In the genomic region with DNA sequence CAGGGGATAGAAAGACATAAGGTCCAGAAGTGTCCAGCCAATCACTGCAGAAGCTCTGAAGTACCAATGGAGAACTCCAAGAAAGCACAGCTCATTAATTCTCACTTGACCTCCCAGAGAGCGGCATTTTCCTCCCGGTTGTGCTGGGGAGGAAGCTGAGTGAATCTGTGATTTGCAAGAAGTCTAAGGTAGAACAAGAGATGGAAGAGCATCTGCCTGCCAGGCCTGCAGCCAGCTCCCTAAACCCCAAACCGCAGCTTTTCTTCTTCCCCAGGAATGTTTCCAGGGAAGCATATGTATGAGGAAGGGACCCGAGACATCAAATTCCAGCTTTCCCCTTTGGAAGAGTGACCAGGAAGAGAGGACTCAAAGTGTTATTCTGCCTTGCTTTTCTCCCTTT, we compare ENCODE assay signal across 10 mouse cellular contexts. TPM values are rescaled to one million over a fixed set of nuclear protein-coding genes. Genes with fewer than 3 reads are reported as not detected.
DNase-seq lines count a peak whose midpoint lies in the region; ATAC-seq lines count a peak whose summit lies in the region.
"Had no signal": no experiment of that assay in that cellular context is flagged by ENCODE, and none has a peak within 500 bp of the region (broad histone marks: within the 10 kb centered on the region; RNA-seq: fewer than 3 reads in every experiment).

No protein-coding gene starts in this region.

- H3K4me2 ChIP-seq in forebrain, embryonic 14.5 days (ENCODE audit: low read length): peak overlapping the region; percentile 40
- H3K4me2 ChIP-seq in limb, embryonic 15.5 days: no peak overlapping the region

- H3K9ac ChIP-seq in forebrain, embryonic 14.5 days (ENCODE audit: low read length): peak overlapping the region; percentile 30; the same call in 1 of the 2 replicates
- no peak overlapping the region; the same call in 1 of the 2 replicates for H3K9ac ChIP-seq in limb, embryonic 15.5 days

- intact Hi-C loops in heart, postnatal 25 days (cut with DNase I): no loop called here

- peak overlapping the region; percentile 50 for H3K4me3 ChIP-seq in heart, embryonic 10.5 days
- no peak overlapping the region for H3K4me3 ChIP-seq in forebrain, embryonic 14.5 days (ENCODE audit: low read depth, low read length)
- H3K4me3 ChIP-seq in limb, embryonic 15.5 days: no peak overlapping the region

- peaks cover 24% of the 10 kb centered on the region for H3K4me1 ChIP-seq in heart, embryonic 10.5 days
- peaks cover 23% of the 10 kb centered on the region for H3K4me1 ChIP-seq in forebrain, embryonic 14.5 days (ENCODE audit: control insufficient read depth, insufficient read depth, low read length)
- peaks cover 54% of the 10 kb centered on the region for H3K4me1 ChIP-seq in limb, embryonic 15.5 days

- H3K9me3 ChIP-seq in heart, embryonic 10.5 days: no peaks in the 10 kb centered on the region
- no peaks in the 10 kb centered on the region for H3K9me3 ChIP-seq in forebrain, embryonic 14.5 days (replicated peaks; ENCODE audit: control insufficient read depth, low read length)
- no peaks in the 10 kb centered on the region for H3K9me3 ChIP-seq in limb, embryonic 15.5 days

- no peaks in the 10 kb centered on the region for H3K36me3 ChIP-seq in heart, embryonic 10.5 days
- no peaks in the 10 kb centered on the region for H3K36me3 ChIP-seq in forebrain, embryonic 14.5 days (ENCODE audit: control insufficient read depth, insufficient read depth, low read length)
- H3K36me3 ChIP-seq in limb, embryonic 15.5 days: no peaks in the 10 kb centered on the region

- 18% methylated on average over 4 of the region's 4 CpGs for WGBS in heart, embryonic 10.5 days
- under 1% methylated on average over 4 of the region's 4 CpGs for WGBS in forebrain, embryonic 14.5 days
- WGBS in limb, embryonic 15.5 days: 16% methylated on average over 4 of the region's 4 CpGs

- no peak for DNase-seq in heart, embryonic 10.5 days (ENCODE audit: low spot score)
- DNase-seq in heart, postnatal 25 days (ENCODE audit: low spot score): no peak
- peak; percentile 43 for DNase-seq in 3T3-L1 (ENCODE audit: low read depth, low spot score)
- DNase-seq in forebrain, embryonic 14.5 days (ENCODE audit: low spot score): no peak
- no peak for DNase-seq in right cerebral cortex, postnatal 14 days
- DNase-seq in B cell, adult 2 months: no peak
- DNase-seq in urinary bladder, postnatal 14 days (ENCODE audit: low spot score): no peak
- DNase-seq: cerebellum, adult 18-20 months; lung, postnatal 14 days had no signal

- no peak for ATAC-seq in forebrain, embryonic 14.5 days
- ATAC-seq in limb, embryonic 15.5 days (ENCODE audit: insufficient number of reproducible peaks, low FRiP score, low TSS enrichment, low read depth): no peak

- no peaks in the 10 kb centered on the region for H3K27me3 ChIP-seq in heart, embryonic 10.5 days (ENCODE audit: insufficient read depth, poor library complexity, severe bottlenecking)
- no peaks in the 10 kb centered on the region for H3K27me3 ChIP-seq in forebrain, embryonic 14.5 days (replicated peaks; ENCODE audit: control insufficient read depth, insufficient read depth, low read length)
- H3K27me3 ChIP-seq in limb, embryonic 15.5 days: no peaks in the 10 kb centered on the region

- peak overlapping the region; percentile 62; the same call in 1 of the 2 replicates for H3K27ac ChIP-seq in heart, embryonic 10.5 days
- peak overlapping the region; percentile 81 for H3K27ac ChIP-seq in forebrain, embryonic 14.5 days (ENCODE audit: low read depth, low read length)
- peak overlapping the region; percentile 75 for H3K27ac ChIP-seq in limb, embryonic 15.5 days

RNA-seq across cellular contexts. Expression of a gene that starts 35.6 kb away (rescaled TPM):
- polyA plus RNA-seq in heart, embryonic 10.5 days (2016; fragmentation: Nextera tagmentation; extraction: Ambion mirVana): 8.7 and 9.3 TPM in 2 replicates
- total RNA-seq in heart, postnatal 25 days (2021): 1 to 10 TPM; 3.5 to 4.2 TPM
- polyA plus RNA-seq in forebrain, embryonic 14.5 days (2014; fragmentation: Nextera tagmentation; extraction: Ambion mirVana): 3.8 and 4.5 TPM in 2 replicates
- polyA plus RNA-seq in limb, embryonic 15.5 days (2015; fragmentation: Nextera tagmentation; extraction: Ambion mirVana): 6.9 and 7.4 TPM in 2 replicates

RNA-seq across cellular contexts. Expression of a gene that starts 57.7 kb away (rescaled TPM):
- 26.3 and 26.5 TPM in 2 replicates for polyA plus RNA-seq in heart, embryonic 10.5 days (2016; fragmentation: Nextera tagmentation; extraction: Ambion mirVana)
- total RNA-seq in heart, postnatal 25 days (2021): 10 to 100 TPM in 1 of 2 experiments, 1 to 10 TPM in 1; 9.8 to 13.0 TPM
- polyA plus RNA-seq in forebrain, embryonic 14.5 days (2014; fragmentation: Nextera tagmentation; extraction: Ambion mirVana): 38.0 and 45.5 TPM in 2 replicates
- 23.1 and 26.7 TPM in 2 replicates for polyA plus RNA-seq in limb, embryonic 15.5 days (2015; fragmentation: Nextera tagmentation; extraction: Ambion mirVana)
